Mouse (Mus musculus): ENCODE data around the gene Mbnl3. TPM values are rescaled to one million over a fixed set of nuclear protein-coding genes. Genes with fewer than 3 reads are reported as not detected.

Gene Mbnl3
- total RNA-seq (2012; rRNA removed), result 9.9 and 14.0 TPM in 2 replicates
- 10 to 100 TPM in 1 of 2 experiments, not detected in 1; 16.7 TPM for polyA plus RNA-seq (2012; ENCODE audit: insufficient read depth in 1 of 2, insufficient read length in 2 of 2, low read depth in 1 of 2, low replicate concordance in 2 of 2, missing spikeins in 1 of 2)

DNA sequence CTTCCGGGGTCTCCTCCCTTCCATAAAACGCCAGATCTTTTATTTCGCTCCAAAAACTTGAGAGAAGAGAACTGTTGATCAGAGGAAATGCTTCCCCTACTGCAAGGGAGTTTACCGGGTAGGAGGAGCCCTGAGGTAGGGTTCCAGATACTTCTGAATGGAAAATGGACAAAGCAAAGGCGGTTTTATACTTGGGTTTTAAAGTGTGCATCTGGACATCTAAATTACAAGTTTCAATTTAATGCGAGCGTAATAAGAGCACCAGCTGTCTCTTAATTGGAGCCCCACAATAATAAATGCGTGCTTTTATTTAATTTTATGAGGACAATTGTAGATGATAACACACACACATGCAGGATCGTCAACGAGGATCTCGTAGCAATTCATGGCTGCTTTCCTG lies at the start of gene Mbnl3:
Gene Mbnl3, minus strand, starts transcription at position 101 of the 400 bp plus-strand sequence.
- peaks cover 0 to 18% of the 10 kb centered on the region in 2 experiments; a peak in 2 of 4 replicates for H3K36me3 ChIP-seq (ENCODE audit: control insufficient read depth in 1 of 2, insufficient read depth in 2 of 2, low read length in 2 of 2)
- peak within 1 kb of the TSS; percentile 93 for H3K9ac ChIP-seq (ENCODE audit: control insufficient read depth, low read depth, low read length, poor library complexity, severe bottlenecking)
- no peak within 1 kb of the TSS; the same call in 1 of the 2 replicates for H3K27ac ChIP-seq (ENCODE audit: control insufficient read depth, low read depth, low read length)
- no peaks in the 10 kb centered on the region for H3K9me3 ChIP-seq (replicated peaks; ENCODE audit: insufficient read depth, low read length)
- TF ChIP-seq TAL1 (IDR thresholded peaks at IDR 0.05; ENCODE audit: low read length), result no peak
- no peak for TF ChIP-seq SMC3 (IDR thresholded peaks at IDR 0.05; ENCODE audit: low read depth, low read length)
- no peak for TF ChIP-seq ZC3H11A (IDR thresholded peaks at IDR 0.05; ENCODE audit: low read depth, low read length)
- no peak for TF ChIP-seq GATA1 (IDR thresholded peaks at IDR 0.05; ENCODE audit: low read depth, low read length)
- TF ChIP-seq USF2 (IDR thresholded peaks at IDR 0.05; ENCODE audit: borderline replicate concordance in 1 of 2, insufficient read depth in 1 of 2, low read depth in 1 of 2, low read length in 2 of 2), result no peak
- TF ChIP-seq TCF12 (IDR thresholded peaks at IDR 0.05; ENCODE audit: low read depth, low read length), result no peak
- TF ChIP-seq ELF1 (IDR thresholded peaks at IDR 0.05; ENCODE audit: low read depth, low read length), result no peak
- no peak for TF ChIP-seq POLR2A (IDR thresholded peaks at IDR 0.05; ENCODE audit: control insufficient read depth in 1 of 2, insufficient read depth in 1 of 2, low read depth in 1 of 2, low read length in 2 of 2, poor library complexity in 1 of 2)
- no peak for TF ChIP-seq CTCF (IDR thresholded peaks at IDR 0.05 in 2 of 3, conservative IDR thresholded peaks at IDR 0.05 in 1 of 3; ENCODE audit: control insufficient read depth in 1 of 3, insufficient read depth in 1 of 3, low read depth in 2 of 3, low read length in 3 of 3, poor library complexity in 1 of 3, severe bottlenecking in 1 of 3)
- TF ChIP-seq MAZ (IDR thresholded peaks at IDR 0.05; ENCODE audit: low read depth, low read length), result no peak
- TF ChIP-seq MYC (IDR thresholded peaks at IDR 0.05; ENCODE audit: low read depth, low read length), result no peak
- TF ChIP-seq RAD21 (IDR thresholded peaks at IDR 0.05; ENCODE audit: low read depth, low read length), result no peak
- no peak for TF ChIP-seq HCFC1 (IDR thresholded peaks at IDR 0.05; ENCODE audit: low read depth, low read length)
- no peak for TF ChIP-seq POLR2AphosphoS2 (IDR thresholded peaks at IDR 0.05; ENCODE audit: low read length)
- TF ChIP-seq ZKSCAN1 (IDR thresholded peaks at IDR 0.05; ENCODE audit: low read depth, low read length), result no peak
- no peak for TF ChIP-seq NELFE (IDR thresholded peaks at IDR 0.05; ENCODE audit: low read depth, low read length)
- no peak for TF ChIP-seq ETS1 (IDR thresholded peaks at IDR 0.05; ENCODE audit: low read depth, low read length)
- TF ChIP-seq USF1 (IDR thresholded peaks at IDR 0.05; ENCODE audit: low read depth, low read length), result no peak
- no peak for TF ChIP-seq SIN3A (IDR thresholded peaks at IDR 0.05; ENCODE audit: low read length)
- peaks cover 6% of the 10 kb centered on the region for H3K79me2 ChIP-seq (ENCODE audit: control insufficient read depth, insufficient read depth, low read length, poor library complexity)
- peaks cover 2% of the 10 kb centered on the region in 2 experiments; a peak in 2 of 4 replicates for H3K27me3 ChIP-seq (ENCODE audit: control insufficient read depth in 1 of 2, insufficient read depth in 2 of 2, low read length in 2 of 2)
- peaks cover 0 to 7% of the 10 kb centered on the region in 2 experiments; a peak in 1 of 4 replicates for H3K4me1 ChIP-seq (ENCODE audit: control insufficient read depth in 1 of 2, insufficient read depth in 2 of 2, low read length in 2 of 2)
- H3K4me3 ChIP-seq (ENCODE audit: control insufficient read depth in 1 of 2, insufficient read depth in 1 of 2, low read depth in 2 of 2, low read length in 2 of 2), result peak within 1 kb of the TSS; percentile 90 to 93
- DNase-seq (ENCODE audit: low read depth, low spot score), result no peak

All from MEL (cell line).